Mouse (Mus musculus) midbrain, postnatal 0 days (tissue): ENCODE data around the gene BC035044. TPM values are rescaled to one million over a fixed set of nuclear protein-coding genes. Genes with fewer than 3 reads are reported as not detected.
"Not testable (repeated sequence)": the region's sequence is repeated elsewhere in the genome, so short reads cannot be mapped to it uniquely, and the experiment has no call there.

ENCODE experiments used
- ATAC-seq: fragments of 200-750 bp; cut with Nextera tagmentation; 2 replicates; pipeline ENCODE4 v1.8.0; 2017; ENCODE audit warnings: moderate number of reproducible peaks, mild to moderate bottlenecking, moderate TSS enrichment, moderate library complexity; ENCODE audit not compliant: low FRiP score
- DNase-seq: peaks from one replicate; pipeline ENCODE4 v3.0.0-alpha.2; 2015; ENCODE audit warnings: low spot score
- H3K27ac ChIP-seq: fragments of 300-500 bp; sonication (generic); 2 replicates; pipeline ENCODE4 v1.5.1; 2014; ENCODE audit warnings: low read depth, mild to moderate bottlenecking, low read length, mixed read lengths
- H3K27me3 ChIP-seq: fragments of 300-500 bp; sonication (generic); 2 replicates; pipeline ENCODE4 v1.6.1; 2014; ENCODE audit warnings: low read length, control low read depth, mixed read lengths; ENCODE audit not compliant: insufficient read depth
- H3K36me3 ChIP-seq: fragments of 300-500 bp; sonication (generic); 2 replicates; pipeline ENCODE4 v1.6.1; 2014; ENCODE audit warnings: low read length, control low read depth, mixed read lengths; ENCODE audit not compliant: insufficient read depth
- H3K4me1 ChIP-seq: fragments of 300-500 bp; sonication (generic); 2 replicates; pipeline ENCODE4 v1.6.1; 2014; ENCODE audit warnings: mild to moderate bottlenecking, control low read depth, antibody characterized with exemption, low read length, mixed read lengths; ENCODE audit not compliant: insufficient read depth
- H3K4me2 ChIP-seq: fragments of 300-500 bp; sonication (generic); 2 replicates; pipeline ENCODE4 v1.6.1; 2014; ENCODE audit warnings: low read depth, mild to moderate bottlenecking, low read length, mixed read lengths; ENCODE audit not compliant: poor library complexity, severe bottlenecking
- H3K4me3 ChIP-seq: fragments of 300-500 bp; sonication (generic); 2 replicates; pipeline ENCODE4 v1.5.1; 2014; ENCODE audit warnings: low read depth, mild to moderate bottlenecking, low read length, moderate library complexity
- H3K9ac ChIP-seq: fragments of 300-500 bp; sonication (generic); replicated peaks from 2 replicates; pipeline ENCODE4 v1.6.1; 2014; ENCODE audit warnings: mild to moderate bottlenecking, low read length, moderate library complexity, mixed read lengths; ENCODE audit not compliant: poor library complexity, severe bottlenecking
- H3K9me3 ChIP-seq: fragments of 300-500 bp; sonication (generic); 2 replicates; pipeline ENCODE4 v1.6.1; 2016; ENCODE audit warnings: low read length, control low read depth
- CTCF ChIP-seq: IDR thresholded peaks from 2 replicates; pipeline ENCODE4 v1.5.1; 2016; ENCODE audit warnings: antibody characterized with exemption, mild to moderate bottlenecking
- WGBS: fragments of 180-500 bp; shearing (Covaris S2); extraction: QIAGEN DNeasy Blood & Tissue Kit; methylation state at CpG from one replicate; pipeline ENCODE4 v1.1.7; 2014; 5-methylcytosine and 5-hydroxymethylcytosine counted together
- polyA plus RNA-seq: library from polyadenylated mRNA; unstranded; fragments of >200 nt; fragmentation: Nextera tagmentation; extraction: Ambion mirVana; gene quantifications from 2 replicates; pipeline ENCODE4 v1.2.1, GENCODE M21; 2015
- total RNA-seq: library from RNA; depleted of rRNA; stranded (reverse); fragments of >200 nt; gene quantifications from 2 replicates; pipeline ENCODE4 v1.2.3, GENCODE M21; 2014

BC035044 gene
- total and polyA plus RNA-seq, 2 experiments from 2014 or later: 0.38 to 0.41 TPM

DNA sequence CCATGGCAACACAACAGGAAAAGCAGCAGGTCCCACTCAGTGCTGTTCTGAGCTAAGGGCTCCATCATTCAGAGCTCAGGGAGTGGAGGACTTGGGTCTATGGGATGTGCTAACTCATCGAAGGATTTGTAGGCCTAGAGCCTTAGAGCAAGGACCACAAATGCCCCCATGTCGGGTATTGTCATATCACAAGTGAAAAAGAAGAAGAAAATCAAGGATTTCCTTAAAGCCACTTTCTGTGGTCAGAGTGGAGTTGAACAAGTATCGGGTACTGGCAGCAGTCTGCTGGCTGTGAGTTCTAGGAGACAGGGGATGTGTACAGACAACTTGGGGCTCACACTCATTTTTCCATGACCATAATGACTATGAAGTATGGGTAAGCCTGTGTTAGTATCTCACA is 64.1 kb downstream of the BC035044 start:
- no peak overlapping the region for H3K4me2 ChIP-seq
- H3K4me1 ChIP-seq: no peaks in the 10 kb centered on the region
- no peaks in the 10 kb centered on the region for H3K36me3 ChIP-seq
- H3K9me3 ChIP-seq: no peaks in the 10 kb centered on the region
- H3K27me3 ChIP-seq: no peaks in the 10 kb centered on the region
- ATAC-seq (no peak), DNase-seq (no peak)
- no peak overlapping the region for H3K27ac ChIP-seq
- H3K4me3 ChIP-seq: no peak overlapping the region
- 86% methylated on average over 3 of the region's 3 CpGs for WGBS
- no peak for TF ChIP-seq CTCF
- no peak overlapping the region for H3K9ac ChIP-seq

- ATAC-seq: no peak
- WGBS: 90% methylated on average over 6 of the region's 6 CpGs
- Histone ChIP-seq H3K4me1 (no peaks in the 10 kb centered on the region), H3K4me2 (no peak within 1 kb of the TSS), H3K9me3 (no peaks in the 10 kb centered on the region), H3K27me3 (no peaks in the 10 kb centered on the region), H3K4me3 (no peak within 1 kb of the TSS), H3K36me3 (no peaks in the 10 kb centered on the region), H3K27ac (no peak within 1 kb of the TSS), H3K9ac (no peak within 1 kb of the TSS)
- no peak for TF ChIP-seq CTCF
- DNase-seq: no peak
Observed at GRCm38 (mm10) chr6:128826132-128826531, 64.8 kb downstream of the BC035044 start, which contains the start of the genes Gm44511 and Klrb1b. Gene Gm44511 (minus strand): TSS chr6:128826315. Gene Klrb1b (minus strand): TSS chr6:128826331.

- H3K36me3 ChIP-seq: no peaks in the 10 kb centered on the region
- no peaks in the 10 kb centered on the region for H3K27me3 ChIP-seq
- H3K9ac ChIP-seq: no peak overlapping the region
- WGBS: 75% methylated on average over 4 of the region's 4 CpGs
- DNase-seq: no peak
- no peak overlapping the region for H3K4me3 ChIP-seq
- no peaks in the 10 kb centered on the region for H3K4me1 ChIP-seq
- no peak for ATAC-seq
- no peak for TF ChIP-seq CTCF
- no peak overlapping the region for H3K4me2 ChIP-seq
- H3K9me3 ChIP-seq: no peaks in the 10 kb centered on the region
- no peak overlapping the region for H3K27ac ChIP-seq
Observed at GRCm38 (mm10) chr6:128818083-128818802, 72.7 kb downstream of the BC035044 start.

GRCm38 (mm10) chr6:128808532-128808931 is 82.4 kb downstream of the BC035044 start:
- TF ChIP-seq CTCF: peak; percentile 82
- WGBS: 86% methylated on average over 5 of the region's 5 CpGs
- ATAC-seq: no peak

GRCm38 (mm10) chr6:128807021-128807420 is 83.9 kb downstream of the BC035044 start:
- Histone ChIP-seq H3K27me3 (no peaks in the 10 kb centered on the region), H3K4me2 (no peak overlapping the region), H3K4me3 (no peak overlapping the region), H3K36me3 (no peaks in the 10 kb centered on the region), H3K9me3 (no peaks in the 10 kb centered on the region), H3K9ac (no peak overlapping the region), H3K27ac (no peak overlapping the region), H3K4me1 (no peaks in the 10 kb centered on the region)
- DNase-seq: peak; percentile 55
- ATAC-seq: no peak
- peak; percentile 60 for TF ChIP-seq CTCF
- WGBS: 67% methylated on average over 3 of the region's 3 CpGs

More at GRCm38 (mm10) chr6:128808532-128808931, 82.4 kb downstream of the BC035044 start:
- H3K36me3 ChIP-seq: no peaks in the 10 kb centered on the region
- no peak overlapping the region for H3K27ac ChIP-seq
- no peaks in the 10 kb centered on the region for H3K27me3 ChIP-seq
- no peaks in the 10 kb centered on the region for H3K9me3 ChIP-seq
- H3K4me1 ChIP-seq: no peaks in the 10 kb centered on the region
- H3K4me2 ChIP-seq: no peak overlapping the region
- H3K4me3 ChIP-seq: no peak overlapping the region
- DNase-seq: peak; percentile 73
- no peak overlapping the region for H3K9ac ChIP-seq

GRCm38 (mm10) chr6:128804823-128805640 is 85.9 kb downstream of the BC035044 start:
- H3K4me3 ChIP-seq, H3K4me1 ChIP-seq, H3K9me3 ChIP-seq, H3K27me3 ChIP-seq, H3K9ac ChIP-seq, H3K36me3 ChIP-seq, ATAC-seq, H3K4me2 ChIP-seq, H3K27ac ChIP-seq: not testable (repeated sequence)
- WGBS: 56% methylated on average over 7 of the region's 7 CpGs
- peak; percentile 70 for DNase-seq
- TF ChIP-seq CTCF: peak; percentile 75
